Mouse (Mus musculus): Measurements from ENCODE around the gene Svip. TPM values are rescaled to one million over a fixed set of nuclear protein-coding genes. Genes with fewer than 3 reads are reported as not detected.

The Svip gene
- total RNA-seq (2021): 10 to 100 TPM; 21.0 to 24.2 TPM
- long read RNA-seq, experiment 1, transcript Svip-201 (4 exons, 3,053 nt): major isoform, 71 of 76 reads
- long read RNA-seq, experiment 1, partial matches to known transcripts: 3 of 76 reads
- long read RNA-seq, experiment 1, other reads (novel, unspliced or antisense): 2 of 76 reads
- long read RNA-seq, experiment 2, transcript Svip-201 (4 exons, 3,053 nt): major isoform, 44 of 48 reads
- long read RNA-seq, experiment 2, partial matches to known transcripts: 2 of 48 reads
- long read RNA-seq, experiment 2, other reads (novel, unspliced or antisense): 2 of 48 reads

DNA sequence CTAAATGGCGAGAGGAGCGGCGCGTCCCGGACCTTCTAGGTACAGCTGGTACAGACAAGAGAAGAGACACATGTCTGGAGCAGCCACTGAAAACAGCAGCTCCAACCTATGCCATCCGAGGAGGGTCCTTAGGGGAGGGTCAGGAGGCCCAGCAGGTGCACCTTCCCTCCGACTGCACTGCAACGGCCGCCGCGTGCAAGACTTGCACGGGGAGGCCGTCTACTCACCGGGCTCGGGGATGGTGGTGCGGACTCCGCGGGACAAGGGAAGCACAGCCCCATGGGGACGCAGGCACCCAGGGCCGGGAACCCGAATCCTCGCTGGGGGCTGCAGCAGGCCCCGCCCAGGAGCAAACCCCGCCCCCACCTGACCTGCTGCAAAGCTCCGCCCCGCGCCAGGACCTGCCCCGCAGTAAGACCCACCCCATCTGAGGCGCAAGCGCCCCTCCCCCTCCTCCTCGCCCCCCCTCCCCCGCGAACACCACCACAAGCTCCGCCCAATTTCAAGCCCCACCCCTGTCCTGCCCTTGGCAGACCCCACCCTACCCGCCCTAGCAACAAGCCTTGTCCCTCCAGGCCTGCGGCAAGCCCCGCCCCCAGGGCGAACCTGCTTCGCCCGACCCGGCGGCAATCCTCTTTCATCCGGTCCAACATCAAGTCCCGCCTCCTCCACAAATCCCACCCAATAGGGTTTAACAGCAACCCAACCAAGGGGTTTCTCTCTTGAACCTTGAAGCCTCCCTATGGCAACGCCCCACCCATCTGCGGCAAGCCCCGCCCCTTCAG lies at the start of gene Svip:
Gene Svip (minus strand): TSS at position 508 of the 785 bp plus-strand sequence.
- DNase-seq (ENCODE audit: low spot score): peak; percentile 94

DNA sequence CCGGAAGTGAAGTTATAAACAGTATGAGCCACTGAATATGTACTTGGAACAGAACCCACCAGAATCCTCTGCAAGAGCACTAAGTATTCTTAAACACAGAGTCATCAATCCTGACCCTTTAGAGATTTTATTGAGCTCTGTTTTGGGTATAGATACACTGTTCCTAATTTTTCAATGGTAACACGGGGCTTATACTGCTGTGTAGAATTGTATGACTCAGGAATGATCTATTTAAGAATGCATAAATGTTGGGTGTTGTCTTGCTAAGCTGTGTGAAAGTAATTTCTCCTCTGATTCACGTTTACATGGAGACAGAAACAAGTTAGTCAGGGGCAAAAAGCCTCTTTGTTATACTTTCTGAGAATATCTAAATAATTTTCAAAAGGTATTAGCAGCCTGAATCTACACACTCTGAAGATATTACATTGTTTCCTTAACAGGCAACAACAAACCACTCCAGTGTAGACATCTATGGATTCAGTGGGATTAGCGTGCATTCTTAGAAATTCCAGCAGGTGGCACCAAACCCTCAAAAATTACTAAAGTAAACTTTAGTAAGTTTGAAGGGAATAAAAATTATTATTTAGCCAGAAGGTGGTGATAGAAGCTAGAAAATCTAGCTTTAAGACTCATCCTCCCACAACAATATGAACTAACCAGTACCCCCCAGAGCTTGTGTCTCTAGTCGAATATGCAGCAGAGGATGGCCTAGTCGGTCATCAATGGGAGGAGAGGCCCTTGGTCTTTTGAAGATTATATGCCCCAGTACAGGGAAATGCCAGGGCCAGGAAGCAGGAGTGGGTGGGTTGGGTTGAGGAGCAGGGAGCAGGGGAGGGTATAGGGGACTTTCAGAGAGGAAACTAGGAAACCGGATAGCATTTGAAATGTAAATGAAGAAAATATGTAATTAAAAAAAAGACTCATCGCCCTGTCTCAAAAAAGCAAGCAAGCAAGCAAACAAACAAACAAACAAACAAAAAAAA lies 32.1 kb upstream of the Svip start:
- DNase-seq (ENCODE audit: low spot score): no peak

GRCm38 (mm10) chr7:52024050-52024626 lies 18.3 kb upstream of the Svip start:
- DNase-seq (ENCODE audit: low spot score): no peak

- DNase-seq (ENCODE audit: low spot score): no peak
Observed at GRCm38 (mm10) chr7:52022039-52022438, 16.2 kb upstream of the Svip start.

DNA sequence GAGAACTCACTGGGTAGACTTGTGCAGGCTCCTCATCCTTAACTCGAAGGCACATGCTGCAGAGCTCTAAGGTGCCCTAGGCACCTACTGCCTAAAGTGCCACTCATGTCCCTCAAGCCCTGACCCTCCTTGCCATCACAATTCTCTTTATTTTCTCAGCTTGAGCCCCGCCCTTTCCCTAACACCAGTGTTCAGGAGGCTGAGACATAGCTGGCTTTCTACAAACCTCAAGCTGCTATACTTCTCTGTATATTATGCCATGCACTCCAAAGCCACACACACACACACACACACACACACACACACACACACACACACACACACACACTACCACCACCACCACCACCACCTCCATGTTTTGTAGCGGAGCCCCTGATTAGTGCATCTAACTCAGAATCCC lies 9.8 kb upstream of the Svip start, which contains the start of gene 1700015G11Rik:
Gene 1700015G11Rik (minus strand): TSS at position 101 of the 400 bp plus-strand sequence.
- no peak for DNase-seq (ENCODE audit: low spot score)

- no peak for DNase-seq (ENCODE audit: low spot score)
Observed at GRCm38 (mm10) chr7:52015180-52015579, 9.4 kb upstream of the Svip start.

- DNase-seq (ENCODE audit: low spot score): no peak
Observed at GRCm38 (mm10) chr7:52013457-52013856, 7.6 kb upstream of the Svip start.

- no peak for DNase-seq (ENCODE audit: low spot score)
Observed at GRCm38 (mm10) chr7:52007138-52007537, 1.3 kb upstream of the Svip start.

DNA sequence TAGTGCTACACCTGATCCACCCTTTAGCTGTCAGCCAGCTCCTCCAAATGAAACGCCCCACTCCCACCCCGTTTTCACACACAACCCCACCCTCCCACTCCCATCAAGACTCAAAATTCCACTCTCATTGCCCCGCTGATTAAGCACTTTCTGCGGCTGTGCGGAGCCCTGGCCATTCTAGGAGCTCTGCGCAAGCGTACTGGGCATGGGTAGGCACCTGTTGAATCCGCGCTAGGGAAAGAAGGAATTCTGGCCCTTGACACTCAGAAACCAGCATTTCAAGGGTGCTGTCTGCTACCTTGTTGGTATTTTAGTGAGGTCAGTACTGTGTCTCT lies 445 bp upstream of the Svip start:
- DNase-seq (ENCODE audit: low spot score): no peak

- DNase-seq (ENCODE audit: low spot score): no peak
Observed at GRCm38 (mm10) chr7:51991020-51991419, 14.8 kb downstream of the Svip start.

- DNase-seq (ENCODE audit: low spot score): no peak
Observed at GRCm38 (mm10) chr7:51986909-51987308, 18.9 kb downstream of the Svip start.

DNA sequence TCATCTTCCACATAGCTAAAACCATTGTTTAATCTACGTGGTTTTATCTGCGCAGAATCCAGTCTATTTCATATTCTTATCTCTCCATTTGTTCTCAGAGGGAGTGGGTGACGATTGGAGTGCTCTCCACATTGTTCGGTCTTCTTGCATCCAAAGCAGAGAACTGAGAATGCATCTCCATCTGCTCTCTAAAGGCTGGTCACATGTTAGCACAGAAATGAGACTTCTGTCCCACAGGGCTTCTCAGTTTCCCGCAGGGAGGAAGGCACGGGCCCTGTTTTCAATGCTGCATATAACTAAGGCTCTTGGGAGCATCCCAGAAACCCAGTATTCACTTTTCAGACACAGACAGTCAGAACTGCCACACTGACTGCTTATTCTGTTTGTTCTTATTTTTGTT lies 20.1 kb downstream of the Svip start:
- DNase-seq (ENCODE audit: low spot score): no peak

DNA sequence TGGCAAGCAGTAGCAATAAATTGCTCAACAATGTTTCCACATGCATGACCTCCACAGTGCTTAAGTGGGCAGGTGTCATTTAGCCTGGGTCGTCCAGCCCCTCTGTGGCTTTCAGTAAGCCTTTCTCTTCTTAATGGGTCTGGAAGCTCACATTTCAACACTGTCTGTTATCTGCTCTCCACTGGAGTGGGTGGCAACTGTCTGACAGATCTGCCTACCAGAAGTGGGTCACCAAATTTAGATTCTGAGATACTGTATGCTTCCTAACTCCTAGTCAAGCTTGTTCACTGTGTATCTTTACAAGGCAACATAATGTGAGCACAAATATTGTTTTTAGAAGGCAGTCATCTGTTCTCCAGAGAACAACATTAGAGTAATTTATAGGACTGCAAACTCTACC lies 23.5 kb downstream of the Svip start:
- no peak for DNase-seq (ENCODE audit: low spot score)

DNA sequence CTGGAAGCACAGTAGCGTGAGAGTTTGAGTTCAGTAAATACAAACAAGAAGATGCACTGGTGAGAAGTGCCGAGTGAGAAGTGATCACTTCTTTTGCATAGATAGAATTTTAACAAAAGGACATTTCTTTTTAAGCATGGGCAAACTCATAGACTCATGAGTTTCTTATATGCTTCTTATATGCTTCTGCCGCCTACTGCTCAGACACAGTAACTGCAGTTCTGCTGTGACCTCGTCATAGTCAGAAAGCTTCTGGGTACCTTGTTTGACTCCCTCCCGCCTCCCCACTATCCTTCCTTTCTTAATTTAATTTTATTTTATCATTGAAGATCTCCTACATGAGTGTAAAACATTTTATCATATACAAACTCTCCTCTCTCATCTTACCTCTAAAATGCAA lies 26.5 kb downstream of the Svip start:
- no peak for DNase-seq (ENCODE audit: low spot score)

GRCm38 (mm10) chr7:51975181-51975580 lies 30.6 kb downstream of the Svip start:
- DNase-seq (ENCODE audit: low spot score): no peak

DNA sequence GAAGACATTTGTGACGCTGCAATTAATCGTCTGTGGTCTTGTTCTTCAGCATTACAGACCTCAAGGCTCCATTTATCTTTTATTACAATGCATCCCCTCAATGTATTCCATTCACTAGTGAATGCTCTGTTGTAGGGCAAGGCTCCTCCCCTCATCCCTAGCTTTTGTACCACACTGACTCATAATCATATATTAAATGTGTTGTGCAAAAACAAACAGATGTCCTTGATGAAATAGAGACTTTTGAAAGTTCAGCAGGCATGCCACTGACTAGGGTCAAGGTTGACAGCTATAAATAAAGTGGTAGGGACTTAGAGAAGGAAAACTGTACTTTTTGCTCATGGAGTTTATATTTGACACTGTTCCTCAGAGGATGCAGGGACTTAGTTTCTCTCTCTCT lies 32.3 kb downstream of the Svip start:
- no peak for DNase-seq (ENCODE audit: low spot score)

DNA sequence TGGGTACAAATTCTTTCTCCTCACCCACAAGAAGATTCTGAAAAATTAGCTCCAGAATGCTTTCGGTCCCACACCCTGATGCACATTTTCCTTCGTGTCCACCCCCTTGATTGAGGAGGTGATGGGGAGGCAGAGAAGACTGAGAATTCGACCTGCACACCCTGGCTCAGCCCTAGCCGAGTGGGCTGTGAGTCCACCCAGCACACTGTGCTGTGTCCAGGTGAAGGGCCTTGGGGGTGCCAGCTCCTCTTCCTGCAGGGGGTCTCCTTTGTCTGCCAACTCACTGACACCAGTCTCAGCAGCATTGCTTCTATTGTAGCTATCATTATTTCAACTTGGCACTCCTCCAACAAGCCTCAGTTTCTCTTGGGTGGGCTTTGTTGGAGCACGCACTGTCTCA lies 32.7 kb downstream of the Svip start:
- no peak for DNase-seq (ENCODE audit: low spot score)

DNA sequence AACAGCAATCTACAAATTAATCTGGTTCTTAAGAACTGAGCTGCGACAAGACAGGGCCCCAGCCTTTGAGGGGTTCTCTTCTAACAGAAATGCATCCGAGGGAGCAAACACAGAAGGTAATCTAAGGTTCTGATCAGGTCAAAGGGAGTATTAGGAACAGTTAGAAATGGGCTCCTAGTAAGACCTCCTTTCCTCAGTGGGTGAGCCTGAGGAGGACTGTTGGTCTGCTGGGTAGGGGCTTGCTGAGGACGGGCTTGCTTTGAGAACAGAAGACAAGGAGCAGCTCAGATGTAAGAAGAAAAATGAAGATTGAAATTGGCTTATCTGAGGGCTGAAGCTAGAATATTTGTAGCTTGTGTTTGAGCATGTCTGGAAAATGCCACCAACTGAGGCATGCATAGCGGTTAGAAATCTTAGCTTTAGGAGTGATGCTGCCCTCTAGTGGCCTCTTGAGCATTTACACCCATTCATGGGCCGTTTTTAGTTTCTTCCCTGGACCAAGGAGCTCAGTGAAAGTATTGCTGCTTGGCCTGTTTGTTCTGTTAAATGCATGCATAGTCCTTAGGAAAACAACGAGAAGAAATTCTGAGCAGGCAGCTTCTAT lies 33.5 kb downstream of the Svip start:
- peak; percentile 12 for DNase-seq (ENCODE audit: low spot score)

DNA sequence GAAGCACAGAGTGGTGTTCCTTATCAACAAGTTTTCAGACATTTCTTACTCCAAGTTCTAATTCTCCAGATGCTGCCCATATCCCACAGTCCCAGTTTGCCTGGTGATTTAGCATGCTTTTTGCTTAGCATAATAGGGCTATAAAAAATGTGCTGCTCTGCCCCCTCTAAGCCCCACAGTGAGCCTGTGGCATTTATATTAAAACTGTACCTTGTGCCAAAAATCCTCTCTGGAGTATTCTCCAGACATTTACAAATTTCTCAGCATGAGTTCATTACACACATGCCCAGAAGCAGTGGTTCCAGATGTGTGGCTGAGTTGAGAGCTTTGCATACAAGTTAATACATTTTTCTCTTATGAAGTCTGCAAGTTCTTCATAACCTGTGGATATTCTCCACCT lies 36.4 kb downstream of the Svip start:
- DNase-seq (ENCODE audit: low spot score): no peak

DNA sequence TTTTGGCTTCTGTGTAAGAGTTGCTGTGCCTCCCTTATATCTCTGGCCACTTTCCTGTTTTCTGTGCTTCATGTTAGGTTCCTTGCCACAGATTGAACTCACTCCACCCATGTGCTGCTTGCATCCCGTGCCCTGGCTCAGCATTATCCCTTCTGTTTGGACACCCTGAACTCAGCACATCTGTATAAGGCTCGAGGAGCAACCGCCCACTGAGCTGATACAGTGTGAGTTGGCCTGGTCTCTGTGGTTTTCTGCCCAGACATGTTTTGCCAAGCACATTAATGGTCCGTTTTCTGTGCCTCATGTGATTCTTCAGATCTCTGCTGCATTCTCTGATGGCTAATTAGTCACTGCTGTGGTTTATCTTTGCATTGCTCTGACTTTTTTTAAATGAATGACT lies 38.2 kb downstream of the Svip start:
- DNase-seq (ENCODE audit: low spot score): no peak

GRCm38 (mm10) chr7:51964681-51965080 lies 41.1 kb downstream of the Svip start:
- DNase-seq (ENCODE audit: low spot score): no peak
